Mouse (Mus musculus) naive thymus-derived CD4-positive, alpha-beta T cell, adult 2 months (primary cell): Measurements from ENCODE around the gene Fxyd1.

Source experiments
- DNase-seq: peaks from one replicate; pipeline ENCODE4 v3.0.0-alpha.2; 2011; ENCODE audit warnings: low read depth

Gene Fxyd1

DNA sequence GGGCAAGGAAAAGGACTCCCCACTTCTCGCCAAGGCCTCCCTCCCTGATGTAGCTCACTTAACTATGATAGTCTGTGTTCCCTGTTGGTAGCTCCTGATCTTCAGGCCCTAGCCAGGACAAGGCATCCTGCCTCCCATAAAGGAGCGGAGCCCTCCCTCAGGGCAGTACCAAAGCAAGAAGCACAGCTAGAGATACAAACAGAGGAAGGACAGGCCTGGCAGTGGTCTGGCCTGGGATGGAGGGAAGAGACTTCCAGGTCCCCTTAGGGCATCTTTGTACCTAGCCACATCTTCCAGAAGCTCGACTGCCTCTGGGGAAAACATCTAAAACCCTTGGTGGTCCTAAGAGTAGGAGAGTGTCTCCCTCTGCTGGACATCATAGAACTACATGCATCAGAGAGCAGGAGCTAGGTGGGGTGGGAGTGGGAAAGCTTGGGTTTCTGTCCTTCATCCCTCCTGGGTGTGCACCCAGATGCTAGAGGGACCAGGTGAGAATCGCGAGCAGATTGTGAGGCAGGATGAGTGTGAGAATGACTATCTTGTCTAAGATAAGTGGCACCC lies 21.0 kb upstream of the Fxyd1 start:
- DNase-seq, result peak; percentile 73

DNA sequence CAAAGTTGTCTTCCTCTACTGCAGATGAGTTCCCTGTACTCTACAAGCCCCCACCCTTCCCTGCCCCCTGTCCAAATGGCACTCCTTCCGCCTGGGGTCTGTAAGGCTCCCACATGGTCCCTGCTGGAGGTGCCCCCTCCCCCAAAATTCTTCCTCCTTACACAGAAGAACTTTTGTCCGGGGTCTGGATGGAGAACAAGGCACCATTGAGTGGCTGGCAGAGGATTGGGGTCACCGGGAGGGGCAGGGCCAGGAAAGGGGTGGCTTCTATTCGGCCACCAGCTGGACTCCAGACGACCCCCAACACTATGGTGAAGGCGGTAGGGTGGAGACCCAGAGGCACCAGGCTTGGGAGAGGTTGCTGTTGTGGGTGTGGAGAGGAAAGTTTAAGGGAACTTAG lies 20.5 kb upstream of the Fxyd1 start:
- DNase-seq, result no peak

- no peak for DNase-seq
These were observed 19.5 kb upstream of the Fxyd1 start, which contains the start of gene Fxyd3 for GRCm38 (mm10) chr7:31076492-31076891. TSS of gene Fxyd3 (minus strand) at chr7:31076704.

DNA sequence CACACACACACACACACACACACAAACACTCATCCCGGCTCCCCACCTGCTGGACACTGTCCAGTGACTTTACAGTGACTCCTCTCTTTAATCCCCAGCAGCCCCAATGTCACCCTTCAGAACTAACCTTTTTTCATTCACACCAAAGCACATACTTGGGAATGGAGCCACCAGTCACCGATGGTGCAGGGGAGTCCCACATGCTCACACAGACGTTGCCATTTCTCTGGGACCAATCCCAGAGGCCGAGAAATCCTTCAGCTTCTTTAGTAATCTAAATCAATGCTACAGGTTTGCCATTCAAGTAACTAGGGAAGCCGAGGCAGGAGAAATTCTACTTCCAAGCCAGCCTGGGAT lies 17.7 kb upstream of the Fxyd1 start:
- no peak for DNase-seq

GRCm38 (mm10) chr7:31074061-31074712 lies 17.2 kb upstream of the Fxyd1 start:
- no peak for DNase-seq

GRCm38 (mm10) chr7:31073546-31073945 lies 16.5 kb upstream of the Fxyd1 start:
- DNase-seq, result no peak

DNA sequence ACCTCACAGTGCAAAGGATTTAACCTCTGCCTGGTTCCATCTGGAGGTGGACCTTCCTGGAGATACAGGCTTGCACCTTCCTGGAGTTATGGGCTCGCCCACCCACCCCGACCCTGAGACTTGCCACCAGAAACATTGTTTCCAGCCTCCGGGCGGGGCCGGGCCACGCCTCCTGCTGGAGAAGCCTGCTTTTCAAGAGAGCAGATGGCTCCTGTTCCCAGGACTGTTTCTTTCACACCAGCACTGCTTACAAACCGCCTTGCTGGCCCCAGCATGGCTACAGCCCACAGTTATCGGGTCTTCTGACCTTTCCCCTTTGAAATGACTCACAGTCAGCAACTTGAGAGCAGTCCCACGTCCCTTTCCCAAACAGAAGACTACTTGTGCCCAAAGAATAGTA lies 15.3 kb upstream of the Fxyd1 start:
- no peak for DNase-seq

- DNase-seq, result no peak
These were observed 13.3 kb upstream of the Fxyd1 start for GRCm38 (mm10) chr7:31070324-31070723.

GRCm38 (mm10) chr7:31069491-31069890 lies 12.5 kb upstream of the Fxyd1 start:
- DNase-seq, result no peak

DNA sequence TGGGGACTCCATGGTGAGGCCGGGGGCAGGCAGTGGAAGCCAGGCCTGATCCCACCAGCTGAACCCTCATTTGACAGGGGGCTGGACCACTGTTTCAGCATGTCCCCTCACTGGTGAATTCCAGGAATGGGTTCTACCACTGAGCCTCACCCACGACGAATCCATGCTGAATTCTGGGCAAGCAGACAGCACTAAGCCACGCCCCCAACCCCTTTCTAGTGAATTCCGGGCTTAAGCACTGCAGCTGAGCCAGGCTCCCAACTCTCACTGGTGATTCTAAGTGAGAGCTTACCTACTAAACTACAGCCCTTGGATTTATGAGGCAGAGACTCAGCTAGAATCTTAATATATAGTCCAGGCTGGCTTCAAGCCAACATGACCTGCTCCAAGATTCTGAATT lies 10.8 kb upstream of the Fxyd1 start:
- DNase-seq, result no peak

DNA sequence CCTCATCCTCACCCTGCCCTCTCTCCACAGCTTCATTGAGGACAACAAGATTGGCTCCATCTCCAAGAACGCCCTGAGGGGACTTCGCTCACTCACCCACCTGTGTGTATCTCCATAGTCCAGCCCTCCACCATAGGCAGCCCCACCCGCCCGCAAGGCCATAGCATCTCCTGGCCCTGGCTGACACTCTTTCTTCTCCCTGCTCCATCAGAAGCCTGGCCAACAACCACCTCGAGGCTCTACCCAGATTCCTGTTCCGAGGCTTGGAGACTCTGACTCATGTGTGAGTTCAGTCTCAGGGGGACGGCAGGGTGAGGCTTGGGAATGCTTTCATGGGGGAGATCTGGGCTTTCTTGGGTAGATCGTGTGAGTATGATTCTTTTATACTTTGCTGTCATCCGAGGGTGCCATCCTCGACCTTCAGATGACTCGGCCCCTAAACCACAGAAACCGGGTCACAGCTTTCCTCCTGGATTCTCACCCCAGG lies 6.1 kb upstream of the Fxyd1 start:
- no peak for DNase-seq

GRCm38 (mm10) chr7:31060621-31061010 lies 3.6 kb upstream of the Fxyd1 start:
- DNase-seq, result no peak

GRCm38 (mm10) chr7:31059919-31060620 lies 3.1 kb upstream of the Fxyd1 start:
- DNase-seq, result no peak

DNA sequence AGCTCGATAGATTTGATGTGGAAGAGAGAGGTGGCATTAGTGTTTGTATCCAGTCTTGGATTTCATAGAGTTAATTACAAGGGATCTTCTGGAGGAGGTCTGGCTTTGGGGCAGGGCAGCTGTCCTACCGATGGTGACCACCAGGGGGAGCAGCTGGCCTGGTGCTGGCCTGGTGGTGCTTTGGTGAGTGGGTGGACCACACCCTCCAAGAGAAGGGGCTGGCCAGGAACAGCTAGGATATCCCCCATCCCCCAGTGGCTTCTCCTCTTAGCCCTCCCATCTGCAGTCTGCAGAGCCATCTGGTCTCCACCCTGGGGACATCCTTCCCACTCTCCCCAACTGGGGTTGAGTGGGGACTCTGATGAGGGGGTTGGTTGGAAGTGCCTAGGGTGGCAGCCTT lies 2.1 kb upstream of the Fxyd1 start, which contains the start of gene Lgi4:
TSS of gene Lgi4 (plus strand) at position 235 of the 400 bp plus-strand sequence.
- DNase-seq, result peak; percentile 83

DNA sequence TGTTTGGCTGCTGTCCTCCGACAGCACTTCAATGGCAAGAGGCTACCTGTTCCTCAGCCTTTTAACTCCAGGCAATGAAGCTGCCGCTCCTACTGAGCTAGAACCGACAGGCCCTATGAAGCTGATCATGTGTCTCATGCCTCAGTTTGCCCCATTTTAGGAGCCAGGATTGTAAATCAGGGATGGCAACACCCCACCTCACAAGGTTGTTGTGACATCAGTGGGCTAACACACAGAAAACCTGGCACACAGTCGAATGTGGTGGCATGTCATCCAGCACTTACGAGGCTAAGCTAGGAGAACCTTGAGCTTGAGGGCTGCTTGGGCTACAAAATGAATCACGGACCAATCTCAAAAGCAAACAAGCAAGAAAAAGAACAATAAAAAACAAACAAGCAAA lies 1.2 kb upstream of the Fxyd1 start:
- no peak for DNase-seq

DNA sequence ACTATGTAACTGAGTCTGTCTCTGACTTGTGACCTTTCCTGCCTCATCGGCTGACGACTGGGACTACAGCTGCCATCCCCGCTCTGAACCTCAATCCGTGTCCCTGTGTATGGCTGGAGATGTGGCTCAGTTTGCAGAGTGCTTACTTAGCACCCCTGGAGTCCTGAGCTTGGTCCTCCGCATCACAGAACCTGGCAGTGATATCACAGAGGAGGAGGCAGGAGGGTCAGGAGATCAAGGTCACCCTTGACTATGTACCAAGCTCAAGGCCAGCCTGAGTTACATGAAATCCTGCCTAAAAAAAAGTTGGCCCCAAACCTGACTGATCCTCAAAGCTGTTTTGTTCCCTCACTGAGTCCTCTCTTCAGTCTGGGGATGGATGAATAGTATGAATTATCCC lies 731 bp upstream of the Fxyd1 start:
- DNase-seq, result no peak

DNA sequence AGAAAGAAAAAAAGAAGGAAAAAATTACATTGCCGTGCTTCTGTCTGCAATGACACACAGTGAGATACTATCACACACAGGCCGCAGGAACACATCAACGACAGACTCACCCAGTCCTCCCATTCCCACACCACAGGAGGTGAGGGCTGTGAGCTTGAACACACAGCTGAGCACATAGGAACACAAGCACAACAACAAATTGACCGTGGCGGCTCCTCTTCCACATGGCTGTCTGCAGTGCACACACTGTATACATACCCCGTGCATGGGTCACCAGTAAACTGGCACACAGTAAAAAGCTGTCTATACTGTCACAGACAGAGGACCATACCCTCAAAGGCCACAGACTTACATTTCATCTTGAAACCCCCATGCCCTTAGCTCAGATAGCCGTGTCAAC lies 551 bp downstream of the Fxyd1 start:
- no peak for DNase-seq

- no peak for DNase-seq
These were observed 1.1 kb downstream of the Fxyd1 start for GRCm38 (mm10) chr7:31055883-31056282.

GRCm38 (mm10) chr7:31055354-31055824 lies 1.6 kb downstream of the Fxyd1 start:
- no peak for DNase-seq

GRCm38 (mm10) chr7:31054661-31055320 lies 2.2 kb downstream of the Fxyd1 start:
- no peak for DNase-seq

DNA sequence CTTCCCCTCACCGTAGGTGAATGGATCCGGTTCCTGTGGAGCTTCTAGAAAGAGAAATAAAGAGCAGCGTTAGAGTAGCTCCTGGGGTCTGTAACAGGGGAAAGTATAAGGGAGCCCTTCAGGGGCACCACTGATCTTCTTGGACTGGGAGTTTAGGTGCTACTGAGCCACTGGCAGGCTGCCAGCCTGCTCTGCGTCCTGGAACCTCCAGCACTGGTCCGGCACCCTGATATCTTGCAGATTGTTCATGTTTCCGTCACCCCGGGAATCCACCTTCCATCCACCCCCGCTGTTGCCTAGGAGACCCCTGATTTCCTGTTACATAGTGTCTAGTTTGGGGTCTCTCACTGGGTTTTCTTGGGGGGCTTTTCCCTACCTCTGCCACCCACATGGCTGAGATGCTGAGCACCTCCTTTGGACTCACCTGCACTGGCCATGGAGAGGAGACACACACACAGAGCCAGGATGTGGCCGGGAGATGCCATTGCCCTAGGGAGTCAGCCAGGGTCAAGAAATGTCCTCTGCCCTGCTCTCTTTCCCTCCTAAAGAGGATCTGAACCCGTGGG lies 3.0 kb downstream of the Fxyd1 start:
- no peak for DNase-seq
